ENCODE assay signal across 12 mouse cellular contexts in genomic region chr19:47429245-47429644, GRCm38 (mm10). TPM values are rescaled to one million over a fixed set of nuclear protein-coding genes. Genes with fewer than 3 reads are reported as not detected.
DNase-seq lines count a peak whose midpoint lies in the region; ATAC-seq lines count a peak whose summit lies in the region.
"Had no signal": no experiment of that assay in that cellular context is flagged by ENCODE, and none has a peak within 500 bp of the region (broad histone marks: within the 10 kb centered on the region; RNA-seq: fewer than 3 reads in every experiment).

No protein-coding gene starts in this region.

- no peak overlapping the region for H3K4me2 ChIP-seq in forebrain, embryonic 16.5 days (ENCODE audit: low read length)
- H3K4me2 ChIP-seq in intestine, embryonic 16.5 days (ENCODE audit: low read depth, low read length): no peak overlapping the region
- H3K4me2 ChIP-seq: limb, embryonic 12.5 days had no signal

- no peak overlapping the region for H3K4me3 ChIP-seq in forebrain, embryonic 10.5 days
- H3K4me3 ChIP-seq in forebrain, embryonic 16.5 days (replicated peaks; ENCODE audit: low read length): no peak overlapping the region
- no peak overlapping the region for H3K4me3 ChIP-seq in intestine, embryonic 16.5 days (ENCODE audit: low read length)
- H3K4me3 ChIP-seq: erythroblast, embryonic 14.5 days; limb, embryonic 12.5 days had no signal

- 0 out of 2 replicates have a peak, but pooled peaks cover 3% of the 10 kb centered on the region for H3K36me3 ChIP-seq in forebrain, embryonic 10.5 days (replicated peaks)
- no peaks in the 10 kb centered on the region for H3K36me3 ChIP-seq in forebrain, embryonic 16.5 days (ENCODE audit: control insufficient read depth, insufficient read depth)
- H3K36me3 ChIP-seq in intestine, embryonic 16.5 days (ENCODE audit: control insufficient read depth, insufficient read depth, low read length): no peaks in the 10 kb centered on the region

- H3K27me3 ChIP-seq in forebrain, embryonic 10.5 days (ENCODE audit: poor library complexity, severe bottlenecking): no peaks in the 10 kb centered on the region
- no peaks in the 10 kb centered on the region for H3K27me3 ChIP-seq in forebrain, embryonic 16.5 days (replicated peaks; ENCODE audit: control insufficient read depth, insufficient read depth, low read length)
- H3K27me3 ChIP-seq in intestine, embryonic 16.5 days (replicated peaks; ENCODE audit: control insufficient read depth, insufficient read depth, low read length): no peaks in the 10 kb centered on the region

- DNase-seq in forebrain, embryonic 10.5 days (ENCODE audit: extremely low spot score, low spot score): no peak
- peak; percentile 40 for DNase-seq in right cerebral cortex, postnatal 4 days
- no peak for DNase-seq in right cerebral cortex, postnatal 25 days
- peak; percentile 60 for DNase-seq in skeletal muscle tissue, adult 2 months (ENCODE audit: low read depth, low spot score)
- no peak for DNase-seq in thymus, postnatal 10 days (ENCODE audit: low spot score in 2 of 2)
- DNase-seq in layer of hippocampus, adult 9-10 months (ENCODE audit: low spot score): no peak
- DNase-seq: cerebellum, adult 11-12 months had no signal

- no peaks in the 10 kb centered on the region for H3K9me3 ChIP-seq in forebrain, embryonic 10.5 days
- H3K9me3 ChIP-seq in forebrain, embryonic 16.5 days (ENCODE audit: control insufficient read depth, low read length): no peaks in the 10 kb centered on the region
- H3K9me3 ChIP-seq in intestine, embryonic 16.5 days (ENCODE audit: control insufficient read depth, low read length): no peaks in the 10 kb centered on the region
- H3K9me3 ChIP-seq: limb, embryonic 12.5 days had no signal

- ATAC-seq in forebrain, embryonic 16.5 days: no peak
- ATAC-seq in intestine, embryonic 16.5 days: no peak
- ATAC-seq: hindbrain, embryonic 16.5 days had no signal

- peak overlapping the region; percentile 8; the same call in 1 of the 2 replicates for H3K27ac ChIP-seq in forebrain, embryonic 10.5 days
- no peak overlapping the region for H3K27ac ChIP-seq in forebrain, embryonic 16.5 days (ENCODE audit: low read length)
- peak overlapping the region; percentile 72; the same call in 1 of the 2 replicates for H3K27ac ChIP-seq in intestine, embryonic 16.5 days (ENCODE audit: low read length)
- H3K27ac ChIP-seq: limb, embryonic 12.5 days had no signal

- no peak overlapping the region for H3K9ac ChIP-seq in forebrain, embryonic 16.5 days (replicated peaks; ENCODE audit: low read depth, low read length)
- H3K9ac ChIP-seq in intestine, embryonic 16.5 days (ENCODE audit: low read depth, low read length): no peak overlapping the region
- H3K9ac ChIP-seq: limb, embryonic 12.5 days had no signal

- WGBS in forebrain, embryonic 10.5 days: 93% methylated on average over 3 of the region's 3 CpGs
- WGBS in forebrain, embryonic 16.5 days: 61% methylated on average over 3 of the region's 3 CpGs
- WGBS in intestine, embryonic 16.5 days: 70% methylated on average over 3 of the region's 3 CpGs

- H3K4me1 ChIP-seq in forebrain, embryonic 10.5 days: peaks cover 34% of the 10 kb centered on the region
- peaks cover 9% of the 10 kb centered on the region; the same call in 1 of the 2 replicates for H3K4me1 ChIP-seq in forebrain, embryonic 16.5 days (replicated peaks; ENCODE audit: control insufficient read depth, insufficient read depth, low read length)
- H3K4me1 ChIP-seq in intestine, embryonic 16.5 days (ENCODE audit: control insufficient read depth, insufficient read depth, low read length): peaks cover 49% of the 10 kb centered on the region

RNA-seq across cellular contexts. Expression of gene Sh3pxd2a, which starts 35.0 kb away (rescaled TPM):
- 1.5 and 1.8 TPM in 2 replicates for polyA plus RNA-seq in forebrain, embryonic 10.5 days (2016; fragmentation: Nextera tagmentation; extraction: Ambion mirVana)
- 2.1 and 2.2 TPM in 2 replicates for polyA plus RNA-seq in forebrain, embryonic 16.5 days (2015; fragmentation: Nextera tagmentation; extraction: Ambion mirVana)
- 3.0 and 3.6 TPM in 2 replicates for polyA plus RNA-seq in intestine, embryonic 16.5 days (2015; fragmentation: Nextera tagmentation; extraction: Ambion mirVana)

Comparison
In these comparisons a context has a peak if more than half of its experiments do, and no peak if none do; other contexts are left out.
1. DNase-seq: peak in right cerebral cortex, postnatal 4 days (single experiment) and skeletal muscle tissue, adult 2 months (single experiment); none in forebrain, embryonic 10.5 days (single experiment), right cerebral cortex, postnatal 25 days (single experiment), thymus, postnatal 10 days (0 of 2) and layer of hippocampus, adult 9-10 months (single experiment).